Comparison of ENCODE assay signal across 8 mouse cellular contexts in the genomic region with DNA sequence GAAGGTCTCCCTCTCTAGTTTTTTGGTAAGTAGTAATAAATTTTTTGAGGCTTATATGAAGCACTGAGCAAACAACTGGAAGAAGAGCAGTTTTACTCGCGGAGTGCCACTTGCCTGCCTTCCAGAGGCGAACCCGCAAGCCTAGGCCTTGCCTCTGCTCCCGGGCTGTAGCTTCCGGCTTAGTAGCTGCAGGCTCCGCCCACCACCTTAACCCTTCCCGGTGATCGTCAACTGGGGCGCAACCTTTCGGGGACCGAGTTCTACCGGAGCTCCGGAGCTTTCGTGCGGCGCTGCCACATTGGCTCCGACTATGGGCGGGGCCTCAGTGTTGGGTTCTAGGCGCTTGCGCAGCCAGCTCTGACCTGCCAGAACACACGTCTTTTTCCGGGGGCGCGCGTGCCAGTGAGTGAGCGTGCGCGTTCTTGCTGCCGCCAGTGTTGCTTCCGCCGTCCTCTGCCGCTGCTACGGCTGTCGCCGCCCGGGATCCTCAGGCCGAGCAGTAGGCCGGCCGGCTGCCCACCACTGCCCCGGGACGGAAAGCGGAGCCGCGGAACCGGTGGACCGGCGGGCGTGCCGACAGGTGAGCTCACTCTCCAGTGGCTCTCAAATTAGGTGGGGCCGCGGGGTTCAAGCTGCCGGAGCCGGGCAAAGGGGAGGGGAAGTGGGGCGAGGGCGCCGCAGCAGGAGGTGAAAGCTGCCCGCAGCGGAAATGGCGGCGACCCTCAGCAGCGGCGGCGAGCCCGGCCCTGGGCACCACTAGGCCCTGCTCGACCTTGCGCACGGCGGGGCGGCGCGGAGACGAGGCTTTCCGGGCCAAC. TPM values are rescaled to one million over a fixed set of nuclear protein-coding genes. Genes with fewer than 3 reads are reported as not detected.
DNase-seq lines count a peak whose midpoint lies in the region; ATAC-seq lines count a peak whose summit lies in the region.

A gene (plus strand): TSS at position 368 of the 818 bp plus-strand sequence.

- ATAC-seq in erythroblast, adult 5-6 weeks (replicated peaks; ENCODE audit: low FRiP score, poor library complexity, severe bottlenecking), result peak; percentile 92
- ATAC-seq in kidney, embryonic 15.5 days (replicated peaks; ENCODE audit: low FRiP score), result peak; percentile 98
- peak; percentile 95 for ATAC-seq in monocyte, adult 5-6 weeks (replicated peaks; ENCODE audit: insufficient number of reproducible peaks, low FRiP score, low TSS enrichment, poor library complexity, severe bottlenecking)

- no peaks in the 10 kb centered on the region for H3K9me3 ChIP-seq in heart, embryonic 10.5 days
- H3K9me3 ChIP-seq in kidney, embryonic 15.5 days (replicated peaks), result no peaks in the 10 kb centered on the region

- no peaks in the 10 kb centered on the region for H3K27me3 ChIP-seq in heart, embryonic 10.5 days (ENCODE audit: insufficient read depth, poor library complexity, severe bottlenecking)
- no peaks in the 10 kb centered on the region for H3K27me3 ChIP-seq in kidney, embryonic 15.5 days

- WGBS in heart, embryonic 10.5 days, result under 1% methylated on average over 74 of the region's 74 CpGs
- WGBS in kidney, embryonic 15.5 days, result under 1% methylated on average over 74 of the region's 74 CpGs

- peaks cover 32% of the 10 kb centered on the region for H3K36me3 ChIP-seq in heart, embryonic 10.5 days
- peaks cover 30% of the 10 kb centered on the region for H3K36me3 ChIP-seq in kidney, embryonic 15.5 days

- peak; percentile 96 to 97 for DNase-seq in B cell, adult 2 months
- peak; percentile 99 for DNase-seq in brain, adult 2 months (ENCODE audit: low read depth, low spot score)
- DNase-seq in heart, embryonic 10.5 days (ENCODE audit: low spot score), result peak; percentile 99
- peak; percentile 99 for DNase-seq in liver
- DNase-seq in spleen, postnatal 4 days (ENCODE audit: low spot score in 2 of 2), result peak; percentile 97 to 98

- peaks cover 29% of the 10 kb centered on the region for H3K4me1 ChIP-seq in heart, embryonic 10.5 days
- H3K4me1 ChIP-seq in kidney, embryonic 15.5 days, result peaks cover 26% of the 10 kb centered on the region

- H3K4me3 ChIP-seq in heart, embryonic 10.5 days, result peak within 1 kb of the TSS; percentile 98
- peak within 1 kb of the TSS; percentile 90 for H3K4me3 ChIP-seq in kidney, embryonic 15.5 days (replicated peaks)

- peak within 1 kb of the TSS; percentile 95 for H3K9ac ChIP-seq in kidney, embryonic 15.5 days

- peak within 1 kb of the TSS; percentile 66 for H3K4me2 ChIP-seq in kidney, embryonic 15.5 days

- peak within 1 kb of the TSS; percentile 96 for H3K27ac ChIP-seq in heart, embryonic 10.5 days
- peak within 1 kb of the TSS; percentile 99 for H3K27ac ChIP-seq in kidney, embryonic 15.5 days

RNA-seq across cellular contexts. Expression of the gene that starts here (rescaled TPM):
- total RNA-seq in erythroblast, adult 5-6 weeks (2015; ENCODE audit: low replicate concordance), result 8.2 and 17.1 TPM in 2 replicates
- 12.7 and 14.8 TPM in 2 replicates for total RNA-seq in erythroblast, adult 5-6 weeks (2017; ENCODE audit: low replicate concordance)
- polyA plus RNA-seq in heart, embryonic 10.5 days (2016; fragmentation: Nextera tagmentation; extraction: Ambion mirVana), result 87.2 and 97.0 TPM in 2 replicates
- polyA plus RNA-seq in kidney, embryonic 15.5 days (2015; fragmentation: Nextera tagmentation; extraction: Ambion mirVana), result 84.4 and 88.6 TPM in 2 replicates
- total RNA-seq in monocyte, adult 5-6 weeks (2017), result 47.3 to 71.5 TPM (median 52.6 TPM) in 3 replicates

Comparison
In these comparisons a context has a peak if more than half of its experiments do, and no peak if none do; other contexts are left out.
1. Peak in every context shown above with its lines: DNase-seq, ATAC-seq, H3K4me3 ChIP-seq and H3K27ac ChIP-seq.